Mouse (Mus musculus) lung, postnatal 0 days (tissue): ENCODE results near the gene Cfb.
"Not testable (repeated sequence)": the region's sequence is repeated elsewhere in the genome, so short reads cannot be mapped to it uniquely, and the experiment has no call there.

Source experiments
- CTCF ChIP-seq: IDR thresholded peaks from 2 replicates; pipeline ENCODE4 v1.5.1; 2016; ENCODE audit warnings: antibody characterized with exemption, mild to moderate bottlenecking
- EP300 ChIP-seq: IDR thresholded peaks from 2 replicates; pipeline ENCODE4 v1.6.1; 2016; ENCODE audit warnings: antibody characterized with exemption, mild to moderate bottlenecking, control low read depth

GRCm38 (mm10) chr17:34901948-34902347, 39.6 kb upstream of the Cfb start:
- TF ChIP-seq CTCF, EP300: not testable (repeated sequence)
